Mouse (Mus musculus) embryo, embryonic 11 days (tissue): ENCODE measurements around the gene Ctdnep1.
A peak's percentile ranks its signal among the peaks of the same experiment; 100 is the strongest.
"Not testable (repeated sequence)": the region's sequence is repeated elsewhere in the genome, so short reads cannot be mapped to it uniquely, and the experiment has no call there.

Experiments
- DNase-seq: peaks from one replicate; pipeline ENCODE4 v3.0.0-alpha.2; 2015

The Ctdnep1 gene

GRCm38 (mm10) chr11:69952274-69952673 is 28.7 kb upstream of the Ctdnep1 start:
- DNase-seq, result no peak

GRCm38 (mm10) chr11:69953267-69953915 is 27.6 kb upstream of the Ctdnep1 start:
- DNase-seq, result no peak

GRCm38 (mm10) chr11:69955618-69956017 is 25.3 kb upstream of the Ctdnep1 start:
- not testable (repeated sequence) for DNase-seq

- no peak for DNase-seq
These were observed 24.7 kb upstream of the Ctdnep1 start for GRCm38 (mm10) chr11:69956218-69956617.

GRCm38 (mm10) chr11:69960616-69961015 is 20.3 kb upstream of the Ctdnep1 start:
- DNase-seq, result no peak

- DNase-seq, result no peak
These were observed 19.1 kb upstream of the Ctdnep1 start for GRCm38 (mm10) chr11:69961841-69962240.

GRCm38 (mm10) chr11:69964650-69965270 is 16.2 kb upstream of the Ctdnep1 start, which contains the start of gene Cldn7:
Gene Cldn7, plus strand, starts transcription at chr11:69964779.
- no peak for DNase-seq

GRCm38 (mm10) chr11:69965271-69966005 is 15.5 kb upstream of the Ctdnep1 start:
- peak; percentile 31 for DNase-seq

- peak; percentile 58 for DNase-seq
These were observed 14.7 kb upstream of the Ctdnep1 start for GRCm38 (mm10) chr11:69966006-69966859.

GRCm38 (mm10) chr11:69966860-69967517 is 14.0 kb upstream of the Ctdnep1 start:
- DNase-seq, result no peak

GRCm38 (mm10) chr11:69968793-69969192 is 12.2 kb upstream of the Ctdnep1 start:
- DNase-seq, result no peak

- DNase-seq, result no peak
These were observed 10.7 kb upstream of the Ctdnep1 start for GRCm38 (mm10) chr11:69970222-69970621.

GRCm38 (mm10) chr11:69970775-69971174 is 10.2 kb upstream of the Ctdnep1 start:
- no peak for DNase-seq

GRCm38 (mm10) chr11:69974907-69975306 is 6.0 kb upstream of the Ctdnep1 start:
- no peak for DNase-seq

GRCm38 (mm10) chr11:69976271-69976670 is 4.7 kb upstream of the Ctdnep1 start:
- no peak for DNase-seq

- DNase-seq, result no peak
These were observed 1.1 kb upstream of the Ctdnep1 start for GRCm38 (mm10) chr11:69979827-69980195.

- peak; percentile 98 for DNase-seq
These were observed 488 bp upstream of the Ctdnep1 start for GRCm38 (mm10) chr11:69980196-69981140.

- no peak for DNase-seq
These were observed 1.3 kb downstream of the Ctdnep1 start, which contains the start of gene Elp5 for GRCm38 (mm10) chr11:69982225-69982624. Gene Elp5, minus strand, starts transcription at chr11:69982517.

GRCm38 (mm10) chr11:69982877-69983276 is 1.9 kb downstream of the Ctdnep1 start:
- no peak for DNase-seq

GRCm38 (mm10) chr11:69983377-69983776 is 2.4 kb downstream of the Ctdnep1 start:
- DNase-seq, result no peak

GRCm38 (mm10) chr11:69984431-69984830 is 3.5 kb downstream of the Ctdnep1 start:
- DNase-seq, result no peak
